In the genomic region with DNA sequence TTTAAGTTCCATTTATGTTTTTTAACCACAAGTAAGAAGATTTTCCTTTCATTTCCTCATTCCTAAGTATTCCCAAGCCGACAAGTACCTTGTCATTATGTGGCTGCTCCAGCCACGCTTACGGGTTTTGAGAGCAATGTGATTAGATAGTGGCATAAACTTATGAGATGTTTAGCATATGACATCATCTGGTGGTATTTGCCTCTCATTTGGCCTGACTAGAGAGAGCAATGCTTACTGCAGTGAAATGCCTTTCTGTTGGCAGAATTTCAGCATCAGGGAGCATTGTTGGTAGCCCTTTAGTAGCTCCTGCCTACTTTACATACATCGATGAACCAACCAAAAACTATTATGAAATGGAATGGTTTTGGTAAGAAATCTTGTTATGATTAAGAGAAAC, we compare ENCODE assay signal across 18 mouse cellular contexts.
DNase-seq lines count a peak whose midpoint lies in the region; ATAC-seq and TF ChIP-seq lines count a peak whose summit lies in the region.
"Had no signal": no experiment of that assay in that cellular context is flagged by ENCODE, and none has a peak within 500 bp of the region (broad histone marks: within the 10 kb centered on the region; RNA-seq: fewer than 3 reads in every experiment).

No protein-coding gene starts in this region.

- in situ Hi-C loops in Patski (cut with MboI; ENCODE audit: low pct_unique_long_range_greater_than_20kb) = no loop called here

- H3K4me1 ChIP-seq in heart, embryonic 11.5 days (ENCODE audit: control insufficient read depth, insufficient read depth, low read length) = no peaks in the 10 kb centered on the region
- H3K4me1 ChIP-seq in heart, embryonic 16.5 days (ENCODE audit: control insufficient read depth, insufficient read depth, low read length) = peaks cover 6% of the 10 kb centered on the region
- H3K4me1 ChIP-seq: forebrain, embryonic 12.5 days; hindbrain, embryonic 13.5 days had no signal

- 40% methylated on average over 4 of the region's 4 CpGs for WGBS in heart, embryonic 11.5 days (ENCODE audit: insufficient replicate concordance)
- WGBS in heart, embryonic 16.5 days = 15% methylated on average over 4 of the region's 4 CpGs

- no peaks in the 10 kb centered on the region for H3K36me3 ChIP-seq in heart, embryonic 11.5 days (ENCODE audit: control insufficient read depth, insufficient read depth, low read length)
- H3K36me3 ChIP-seq in heart, embryonic 16.5 days (ENCODE audit: control insufficient read depth, insufficient read depth) = no peaks in the 10 kb centered on the region
- H3K36me3 ChIP-seq: forebrain, embryonic 12.5 days; hindbrain, embryonic 13.5 days had no signal

- ATAC-seq in heart, embryonic 11.5 days (replicated peaks; ENCODE audit: insufficient number of reproducible peaks, low FRiP score, low TSS enrichment) = peak; percentile 61
- peak; percentile 75 for ATAC-seq in heart, embryonic 16.5 days (replicated peaks; ENCODE audit: extremely low read depth, insufficient read depth, low FRiP score)
- peak; percentile 44 for ATAC-seq in Patski
- ATAC-seq: hindbrain, postnatal 0 days had no signal

- TF ChIP-seq CTCF in Patski (IDR thresholded peaks at IDR 0.05) = no peak

- no peaks in the 10 kb centered on the region for H3K27me3 ChIP-seq in heart, embryonic 11.5 days (ENCODE audit: control insufficient read depth, insufficient read depth, low read length)
- H3K27me3 ChIP-seq in heart, embryonic 16.5 days (ENCODE audit: control insufficient read depth, insufficient read depth, low read length) = no peaks in the 10 kb centered on the region
- no peaks in the 10 kb centered on the region for H3K27me3 ChIP-seq in Patski
- H3K27me3 ChIP-seq: forebrain, embryonic 12.5 days; hindbrain, embryonic 13.5 days had no signal

- no peak for DNase-seq in heart, adult 11 months
- no peak for DNase-seq in heart, adult 8-10 months (ENCODE audit: low spot score)
- DNase-seq in 3T3-L1 (ENCODE audit: low read depth, low spot score) = peak; percentile 46
- DNase-seq in Patski (ENCODE audit: low read depth, low spot score) = peak; percentile 6
- DNase-seq in frontal cortex, postnatal 36 days (ENCODE audit: low spot score in 2 of 2) = no peak
- DNase-seq: adrenal gland, postnatal 14 days; cerebellum, adult 2 months; cerebellum, postnatal 10 days; gastrocnemius, postnatal 36 days; heart, adult 18-20 months; kidney, adult 11 months; kidney, adult 9 months had no signal

- H3K9me3 ChIP-seq in heart, embryonic 11.5 days (replicated peaks; ENCODE audit: control insufficient read depth, low read length) = no peaks in the 10 kb centered on the region
- no peaks in the 10 kb centered on the region for H3K9me3 ChIP-seq in heart, embryonic 16.5 days (replicated peaks; ENCODE audit: control insufficient read depth, low read length)
- H3K9me3 ChIP-seq: forebrain, embryonic 12.5 days; hindbrain, embryonic 13.5 days had no signal

- H3K4me3 ChIP-seq in heart, embryonic 11.5 days (ENCODE audit: low read depth, low read length) = no peak overlapping the region
- H3K4me3 ChIP-seq in heart, embryonic 16.5 days (ENCODE audit: low read length) = no peak overlapping the region
- H3K4me3 ChIP-seq: forebrain, embryonic 12.5 days; hindbrain, embryonic 13.5 days had no signal

- H3K4me2 ChIP-seq in heart, embryonic 11.5 days = no peak overlapping the region
- peak overlapping the region; percentile 26; the same call in 1 of the 2 replicates for H3K4me2 ChIP-seq in heart, embryonic 16.5 days (ENCODE audit: low read depth, low read length)
- H3K4me2 ChIP-seq: forebrain, embryonic 12.5 days; hindbrain, embryonic 13.5 days had no signal

- no peak overlapping the region for H3K27ac ChIP-seq in heart, embryonic 11.5 days (ENCODE audit: low read depth, low read length)
- H3K27ac ChIP-seq in heart, embryonic 16.5 days (ENCODE audit: low read length) = 0 out of 2 replicates have a peak overlapping the region, but pooled peaks have one; percentile 39
- H3K27ac ChIP-seq: forebrain, embryonic 12.5 days; hindbrain, embryonic 13.5 days; hindbrain, postnatal 0 days; kidney, postnatal 0 days had no signal

- POLR2A ChIA-PET in Patski (lab: Charles Lee) = no interaction called here

- CTCF ChIA-PET in Patski (lab: Charles Lee) = interaction anchor here (2.5 kb wide), 1 partner anchor 8 kb away, joined by 6 read pairs; no protein-coding TSS in a partner anchor

- no peak overlapping the region for H3K9ac ChIP-seq in heart, embryonic 11.5 days (ENCODE audit: low read depth, low read length)
- no peak overlapping the region for H3K9ac ChIP-seq in heart, embryonic 16.5 days (ENCODE audit: low read length)
- H3K9ac ChIP-seq: forebrain, embryonic 12.5 days; hindbrain, embryonic 13.5 days had no signal

Comparison
In these comparisons a context has a peak if more than half of its experiments do, and no peak if none do; other contexts are left out.
1. DNase-seq: peak in 3T3-L1 (single experiment) and Patski (single experiment); none in heart, adult 11 months (single experiment), heart, adult 8-10 months (single experiment) and frontal cortex, postnatal 36 days (0 of 2).
2. Peak in every context shown above with its lines, with median percentiles within 50 percentile points of each other: ATAC-seq.